Mouse (Mus musculus) megakaryocyte, embryonic 14.5 days (primary cell): ENCODE measurements at regions not wholly inside any gene's neighbourhood (a gene's known extent, or its start where the extent isn't known, plus 50 kb on each side); places are given as distances from the start of the nearest gene placed in this dataset.

Source experiments
- H3K27me3 ChIP-seq: replicated peaks from 2 replicates; pipeline ENCODE3; 2012; ENCODE audit warnings: inconsistent platforms
- H3K36me3 ChIP-seq: replicated peaks from 2 replicates; pipeline ENCODE3; 2012; ENCODE audit warnings: low read length, inconsistent platforms, mixed read lengths
- H3K4me1 ChIP-seq: 2 replicates; pipeline ENCODE4 v1.6.1; 2012; ENCODE audit warnings: inconsistent platforms
- H3K4me3 ChIP-seq: replicated peaks from 2 replicates; pipeline ENCODE3; 2012; ENCODE audit warnings: moderate library complexity, mild to moderate bottlenecking, inconsistent platforms
- H3K9me3 ChIP-seq: 2 replicates; pipeline ENCODE4 v1.6.1; 2012; ENCODE audit warnings: inconsistent platforms
- FLI1 ChIP-seq: IDR thresholded peaks from 2 replicates; pipeline ENCODE4 v1.6.1; 2012; ENCODE audit warnings: low read length, inconsistent platforms, mixed read lengths
- GATA1 ChIP-seq: IDR thresholded peaks from 3 replicates; pipeline ENCODE4 v1.6.1; 2012; ENCODE audit warnings: mixed read lengths, low read length, inconsistent platforms, borderline replicate concordance

GRCm38 (mm10) chr2:75133298-75134080, 307.9 kb downstream of the Mtx2 start:
- 0 out of 2 replicates have a peak, but pooled peaks cover 5% of the 10 kb centered on the region for H3K9me3 ChIP-seq

DNA sequence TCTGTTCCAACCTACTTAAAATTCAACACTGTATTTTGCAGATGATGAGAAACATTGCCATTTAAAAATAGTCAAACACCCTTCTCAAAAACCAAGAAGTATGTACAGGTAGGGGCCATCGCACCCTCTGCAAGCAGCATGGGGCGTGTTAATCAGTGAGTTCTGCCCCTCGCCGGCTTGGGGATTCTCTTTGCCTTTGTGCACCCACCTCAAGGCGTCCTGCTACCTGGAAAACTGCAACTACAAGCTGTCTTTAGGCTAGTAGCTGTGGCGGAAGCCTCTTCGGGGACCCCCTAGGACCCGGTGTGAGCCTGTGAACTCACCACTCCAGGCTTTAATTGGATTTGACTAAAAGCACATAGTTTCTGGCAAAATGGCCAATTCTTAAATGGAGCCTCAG, 311.0 kb downstream of the Mtx2 start:
- peaks cover 47% of the 10 kb centered on the region for H3K27me3 ChIP-seq
- no peaks in the 10 kb centered on the region for H3K36me3 ChIP-seq
- peaks cover 10% of the 10 kb centered on the region for H3K4me1 ChIP-seq
- TF ChIP-seq FLI1 (no peak), GATA1 (no peak)
- 0 out of 2 replicates have a peak, but pooled peaks cover 5% of the 10 kb centered on the region for H3K9me3 ChIP-seq
- H3K4me3 ChIP-seq, result no peak overlapping the region

More at GRCm38 (mm10) chr2:75133298-75134080, 307.9 kb downstream of the Mtx2 start:
- TF ChIP-seq FLI1 (no peak), GATA1 (no peak)
- H3K27me3 ChIP-seq, result peaks cover 30% of the 10 kb centered on the region
- no peak overlapping the region for H3K4me3 ChIP-seq
- H3K4me1 ChIP-seq, result peaks cover 10% of the 10 kb centered on the region
- no peaks in the 10 kb centered on the region for H3K36me3 ChIP-seq

- Histone ChIP-seq H3K9me3 (0 out of 2 replicates have a peak, but pooled peaks cover 5% of the 10 kb centered on the region), H3K36me3 (no peaks in the 10 kb centered on the region), H3K4me1 (peaks cover 10% of the 10 kb centered on the region), H3K27me3 (peaks cover 48% of the 10 kb centered on the region), H3K4me3 (peak overlapping the region; percentile 82)
- TF ChIP-seq GATA1 (no peak), FLI1 (no peak)
Observed at GRCm38 (mm10) chr2:75137133-75137982, 311.8 kb downstream of the Mtx2 start.

DNA sequence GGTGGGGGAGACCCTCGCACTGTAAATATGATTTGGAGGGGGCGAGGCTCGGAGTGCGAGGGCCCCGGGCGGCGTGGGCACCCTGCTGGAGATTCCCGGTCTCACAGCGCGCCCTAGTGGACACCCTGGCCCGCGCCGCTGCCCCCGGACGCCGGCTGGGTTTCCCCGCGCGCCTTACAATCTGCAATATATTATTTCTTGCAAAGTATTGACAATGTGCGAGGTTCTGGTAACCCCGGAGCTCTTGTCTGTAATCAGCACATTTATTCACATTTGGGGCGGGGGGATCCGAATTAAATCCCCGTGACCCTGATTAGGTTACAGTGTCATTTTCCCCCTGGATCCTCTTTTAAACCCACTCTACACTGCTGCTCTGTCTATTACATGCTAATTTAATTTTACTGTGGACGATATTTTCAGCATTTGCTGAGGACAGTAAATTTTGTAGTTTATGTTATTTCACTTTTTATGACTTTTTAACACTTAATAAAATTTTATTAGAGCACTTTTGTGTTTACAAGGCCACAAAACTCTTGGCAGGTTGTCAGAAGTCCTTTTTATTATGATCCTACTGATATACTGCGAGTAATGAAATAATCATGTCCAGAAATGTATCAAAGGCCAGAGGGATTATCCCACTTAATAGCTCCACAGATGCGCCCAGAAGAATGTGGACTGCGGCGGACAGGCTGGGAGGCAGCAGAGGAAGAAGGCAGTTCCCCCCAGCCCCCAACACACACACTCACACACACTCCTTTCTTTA, 312.6 kb downstream of the Mtx2 start:
- TF ChIP-seq FLI1 (no peak), GATA1 (no peak)
- Histone ChIP-seq H3K4me1 (peaks cover 10% of the 10 kb centered on the region), H3K27me3 (peaks cover 52% of the 10 kb centered on the region), H3K4me3 (peak overlapping the region; percentile 82), H3K9me3 (0 out of 2 replicates have a peak, but pooled peaks cover 5% of the 10 kb centered on the region), H3K36me3 (no peaks in the 10 kb centered on the region)

GRCm38 (mm10) chr2:75138746-75139060, 313.1 kb downstream of the Mtx2 start:
- no peaks in the 10 kb centered on the region for H3K36me3 ChIP-seq
- H3K9me3 ChIP-seq, result 0 out of 2 replicates have a peak, but pooled peaks cover 5% of the 10 kb centered on the region
- peaks cover 10% of the 10 kb centered on the region for H3K4me1 ChIP-seq
- H3K27me3 ChIP-seq, result peaks cover 48% of the 10 kb centered on the region
- TF ChIP-seq GATA1 (no peak), FLI1 (no peak)
- no peak overlapping the region for H3K4me3 ChIP-seq

DNA sequence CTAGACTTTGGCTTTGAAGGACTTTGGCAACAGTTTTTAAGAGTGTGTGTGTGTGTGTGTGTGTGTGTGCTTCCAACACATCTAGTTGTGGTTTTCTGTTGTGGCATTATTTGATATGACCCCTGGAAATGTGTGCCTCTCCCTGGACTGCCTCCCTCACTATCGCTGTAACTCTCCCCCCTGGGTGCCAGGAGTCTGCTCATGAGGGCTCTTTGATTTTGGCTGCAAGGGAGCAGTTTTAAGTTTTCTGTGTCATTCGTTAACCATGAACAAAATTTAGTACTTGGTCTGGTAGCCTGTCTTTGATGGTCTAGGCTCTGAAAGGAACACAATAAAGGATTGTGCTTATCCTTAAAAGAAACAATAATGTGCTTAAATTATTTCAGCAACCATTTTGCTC, 313.9 kb downstream of the Mtx2 start:
- H3K4me3 ChIP-seq, result no peak overlapping the region
- no peaks in the 10 kb centered on the region for H3K36me3 ChIP-seq
- TF ChIP-seq GATA1 (no peak), FLI1 (no peak)
- peaks cover 49% of the 10 kb centered on the region for H3K27me3 ChIP-seq
- peaks cover 10% of the 10 kb centered on the region for H3K4me1 ChIP-seq
- H3K9me3 ChIP-seq, result 0 out of 2 replicates have a peak, but pooled peaks cover 5% of the 10 kb centered on the region

GRCm38 (mm10) chr2:75142675-75143074, 317.1 kb downstream of the Mtx2 start:
- Histone ChIP-seq H3K36me3 (no peaks in the 10 kb centered on the region), H3K9me3 (no peaks in the 10 kb centered on the region), H3K4me3 (no peak overlapping the region), H3K27me3 (peaks cover 44% of the 10 kb centered on the region), H3K4me1 (peaks cover 3% of the 10 kb centered on the region)
- TF ChIP-seq FLI1, result no peak
- no peak for TF ChIP-seq GATA1

DNA sequence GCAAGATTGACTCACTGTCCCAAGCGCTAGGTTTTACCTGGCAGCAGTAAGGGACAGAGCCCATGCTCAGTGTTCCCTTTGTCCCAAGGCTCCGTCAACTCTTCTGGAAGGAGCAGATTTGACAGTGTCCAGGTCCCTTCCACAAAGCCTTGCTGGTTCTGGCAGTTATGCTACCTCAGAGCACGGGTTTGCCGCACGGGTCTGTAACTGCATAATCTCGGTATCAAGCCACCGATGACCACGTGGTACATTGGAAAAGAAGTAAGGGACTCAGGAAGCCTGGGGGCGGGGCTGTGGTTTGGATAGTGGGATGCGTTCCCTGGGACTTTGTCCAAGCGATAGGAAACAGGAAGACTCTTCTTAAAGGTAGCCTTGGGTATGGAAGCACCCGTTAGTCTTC, 319.3 kb downstream of the Mtx2 start:
- Histone ChIP-seq H3K9me3 (no peaks in the 10 kb centered on the region), H3K4me1 (no peaks in the 10 kb centered on the region), H3K36me3 (no peaks in the 10 kb centered on the region), H3K4me3 (no peak overlapping the region), H3K27me3 (peaks cover 28% of the 10 kb centered on the region)
- TF ChIP-seq FLI1, result no peak

GRCm38 (mm10) chr2:75146256-75146655, 320.7 kb downstream of the Mtx2 start:
- TF ChIP-seq GATA1 (no peak), FLI1 (no peak)
- no peak overlapping the region for H3K4me3 ChIP-seq
- no peaks in the 10 kb centered on the region for H3K9me3 ChIP-seq
- no peaks in the 10 kb centered on the region for H3K4me1 ChIP-seq
- peaks cover 26% of the 10 kb centered on the region for H3K27me3 ChIP-seq
- H3K36me3 ChIP-seq, result no peaks in the 10 kb centered on the region
